Mouse (Mus musculus) intestine, embryonic 14.5 days (tissue): ENCODE measurements around the gene Tarbp1. TPM values are rescaled to one million over a fixed set of nuclear protein-coding genes. Genes with fewer than 3 reads are reported as not detected.
A peak's percentile ranks its signal among the peaks of the same experiment; 100 is the strongest.
"Not testable (repeated sequence)": the region's sequence is repeated elsewhere in the genome, so short reads cannot be mapped to it uniquely, and the experiment has no call there.

Experiments used
- ATAC-seq: fragments of 200-750 bp; cut with Nextera tagmentation; replicated peaks from 2 replicates; pipeline ENCODE4 v1.8.0; 2017; ENCODE audit warnings: low read depth, moderate number of reproducible peaks, moderate TSS enrichment, moderate library complexity; ENCODE audit not compliant: low FRiP score, low TSS enrichment
- DNase-seq: peaks from one replicate; pipeline ENCODE4 v3.0.0-alpha.2; 2018; ENCODE audit warnings: low spot score
- H3K27ac ChIP-seq: fragments of 300-500 bp; sonication (generic); 2 replicates; pipeline ENCODE4 v1.5.1; 2014; ENCODE audit warnings: low read depth, mild to moderate bottlenecking, control low read depth
- H3K27me3 ChIP-seq: fragments of 300-500 bp; sonication (generic); replicated peaks from 2 replicates; pipeline ENCODE4 v1.6.1; 2014; ENCODE audit warnings: low read length, control low read depth; ENCODE audit not compliant: control insufficient read depth, insufficient read depth
- H3K36me3 ChIP-seq: fragments of 300-500 bp; sonication (generic); 2 replicates; pipeline ENCODE4 v1.6.1; 2014; ENCODE audit warnings: low read length, control low read depth; ENCODE audit not compliant: control insufficient read depth, insufficient read depth
- H3K4me1 ChIP-seq: fragments of 300-500 bp; sonication (generic); replicated peaks from 2 replicates; pipeline ENCODE4 v1.6.1; 2014; ENCODE audit warnings: low read length, control low read depth, mixed read lengths; ENCODE audit not compliant: control insufficient read depth, insufficient read depth
- H3K4me2 ChIP-seq: fragments of 300-500 bp; sonication (generic); 2 replicates; pipeline ENCODE4 v1.6.1; 2014; ENCODE audit warnings: low read length
- H3K4me3 ChIP-seq: fragments of 300-500 bp; sonication (generic); 2 replicates; pipeline ENCODE4 v1.5.1; 2014; ENCODE audit warnings: low read depth, low read length, control low read depth, mixed read lengths
- H3K9ac ChIP-seq: fragments of 300-500 bp; sonication (generic); 2 replicates; pipeline ENCODE4 v1.6.1; 2014; ENCODE audit warnings: mild to moderate bottlenecking, low read length
- H3K9me3 ChIP-seq: fragments of 300-500 bp; sonication (generic); 2 replicates; pipeline ENCODE4 v1.6.1; 2016; ENCODE audit warnings: low read length, control low read depth; ENCODE audit not compliant: control insufficient read depth
- WGBS: fragments of 180-500 bp; shearing (Covaris S2); extraction: QIAGEN DNeasy Blood & Tissue Kit; methylation state at CpG from one replicate; pipeline ENCODE4 v1.1.7; 2014; 5-methylcytosine and 5-hydroxymethylcytosine counted together
- polyA plus RNA-seq: library from polyadenylated mRNA; unstranded; fragments of >200 nt; fragmentation: Nextera tagmentation; extraction: Ambion mirVana; gene quantifications from 2 replicates; pipeline ENCODE4 v1.2.1, GENCODE M21; 2014

Gene Tarbp1
- polyA plus RNA-seq, 1 experiment from 2014 or later = 6.3 TPM

- Histone ChIP-seq H3K4me2 (no peak overlapping the region), H3K27ac (no peak overlapping the region), H3K9me3 (no peaks in the 10 kb centered on the region), H3K4me1 (no peaks in the 10 kb centered on the region), H3K4me3 (no peak overlapping the region), H3K27me3 (no peaks in the 10 kb centered on the region), H3K9ac (no peak overlapping the region), H3K36me3 (peaks cover 72% of the 10 kb centered on the region)
- no peak for ATAC-seq
- 79% methylated on average over 7 of the region's 7 CpGs for WGBS
- DNase-seq = no peak
These were observed 41.0 kb downstream of the Tarbp1 start for GRCm38 (mm10) chr8:126433827-126434226.

GRCm38 (mm10) chr8:126429635-126430034, 45.2 kb downstream of the Tarbp1 start:
- DNase-seq (no peak), ATAC-seq (no peak)
- Histone ChIP-seq H3K9me3 (no peaks in the 10 kb centered on the region), H3K27ac (no peak overlapping the region), H3K4me3 (no peak overlapping the region), H3K36me3 (peaks cover 83% of the 10 kb centered on the region), H3K4me1 (no peaks in the 10 kb centered on the region), H3K9ac (no peak overlapping the region), H3K27me3 (no peaks in the 10 kb centered on the region), H3K4me2 (no peak overlapping the region)
- 97% methylated on average over 5 of the region's 5 CpGs for WGBS

DNA sequence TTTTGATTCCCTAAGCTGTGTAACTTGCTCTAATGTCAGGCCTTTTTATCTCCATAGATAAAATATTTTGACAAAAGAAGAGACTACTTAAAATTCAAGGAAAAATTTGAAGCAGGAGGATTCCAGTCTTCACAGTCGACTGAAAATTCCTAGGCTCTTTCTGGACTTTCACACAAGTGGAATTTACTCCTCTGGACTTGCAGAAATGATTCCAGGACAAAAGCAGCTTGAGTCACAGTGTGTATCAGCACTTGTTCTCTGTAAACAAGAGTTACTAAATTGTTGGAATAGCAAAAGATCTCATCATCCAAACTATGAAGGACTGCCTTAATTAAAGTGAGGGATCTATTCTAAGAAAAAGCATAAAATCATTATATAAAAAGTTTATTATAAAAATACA, 49.9 kb downstream of the Tarbp1 start:
- Histone ChIP-seq H3K9me3 (no peaks in the 10 kb centered on the region), H3K27ac (no peak overlapping the region), H3K9ac (no peak overlapping the region), H3K4me1 (peaks cover 11% of the 10 kb centered on the region), H3K36me3 (peaks cover 55% of the 10 kb centered on the region), H3K27me3 (no peaks in the 10 kb centered on the region), H3K4me3 (no peak overlapping the region), H3K4me2 (no peak overlapping the region)
- DNase-seq (no peak), ATAC-seq (no peak)
- 77% methylated on average over 1 of the region's 1 CpGs for WGBS

GRCm38 (mm10) chr8:126424163-126424562, 50.7 kb downstream of the Tarbp1 start:
- H3K4me1 ChIP-seq = peaks cover 11% of the 10 kb centered on the region
- H3K9me3 ChIP-seq = no peaks in the 10 kb centered on the region
- H3K4me3 ChIP-seq = no peak overlapping the region
- DNase-seq (no peak), ATAC-seq (no peak)
- no peak overlapping the region for H3K27ac ChIP-seq
- WGBS = 94% methylated on average over 4 of the region's 4 CpGs
- no peaks in the 10 kb centered on the region for H3K27me3 ChIP-seq
- peaks cover 48% of the 10 kb centered on the region for H3K36me3 ChIP-seq
- no peak overlapping the region for H3K4me2 ChIP-seq
- no peak overlapping the region for H3K9ac ChIP-seq

GRCm38 (mm10) chr8:126422920-126423300, 52.0 kb downstream of the Tarbp1 start:
- peak overlapping the region; percentile 89 for H3K4me2 ChIP-seq
- DNase-seq = no peak

DNA sequence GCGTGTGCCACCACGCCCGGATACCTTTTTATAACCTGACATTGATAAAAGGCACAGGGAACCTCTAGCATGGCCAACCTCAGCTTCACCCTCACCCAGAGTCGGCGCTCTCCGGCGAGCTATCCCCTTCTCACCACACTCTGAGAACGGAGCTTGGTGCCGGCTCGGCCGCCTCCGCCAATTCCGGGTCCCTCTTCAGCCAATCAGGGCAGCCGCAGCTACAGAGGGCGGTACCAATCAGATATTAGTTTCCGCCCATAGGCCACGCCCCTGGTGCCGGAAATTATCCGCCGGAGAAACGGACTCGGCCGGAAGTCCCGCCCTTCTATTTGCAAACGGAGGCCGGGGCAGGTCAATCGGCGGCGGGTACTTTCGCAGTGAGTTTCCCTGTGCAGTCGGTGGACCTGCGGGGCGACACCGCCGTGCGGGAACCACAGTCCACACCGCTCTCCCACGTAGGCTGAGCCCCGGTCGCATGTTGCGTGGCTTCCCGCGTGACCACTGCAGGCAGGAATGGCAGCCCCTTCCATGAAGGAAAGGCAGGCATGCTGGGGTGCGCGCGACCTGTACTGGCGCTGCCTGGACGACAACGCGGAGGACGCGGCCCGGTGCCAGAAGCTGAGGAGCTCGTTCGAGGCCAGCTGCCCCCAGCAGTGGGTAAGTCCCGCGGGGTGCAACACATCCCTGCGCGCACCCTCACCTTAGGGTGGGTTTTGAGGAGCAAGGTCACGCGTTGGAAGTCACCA, 52.5 kb downstream of the Tarbp1 start, which contains the start of gene Coa6:
TSS of gene Coa6 (plus strand) at position 342 of the 746 bp plus-strand sequence.
- Histone ChIP-seq H3K4me1 (peaks cover 11% of the 10 kb centered on the region), H3K36me3 (peaks cover 30% of the 10 kb centered on the region), H3K4me3 (peak within 1 kb of the TSS; percentile 95), H3K4me2 (peak within 1 kb of the TSS; percentile 89), H3K27me3 (no peaks in the 10 kb centered on the region), H3K9ac (peak within 1 kb of the TSS; percentile 76), H3K9me3 (no peaks in the 10 kb centered on the region), H3K27ac (peak within 1 kb of the TSS; percentile 43)
- peak; percentile 98 for ATAC-seq
- under 1% methylated on average over 61 of the region's 61 CpGs for WGBS
- DNase-seq = peak; percentile 99

More at GRCm38 (mm10) chr8:126422920-126423300, 52.0 kb downstream of the Tarbp1 start:
- Histone ChIP-seq H3K4me1 (peaks cover 11% of the 10 kb centered on the region), H3K9ac (peak overlapping the region; percentile 76), H3K27ac (peak overlapping the region; percentile 43), H3K27me3 (no peaks in the 10 kb centered on the region), H3K36me3 (peaks cover 36% of the 10 kb centered on the region), H3K9me3 (no peaks in the 10 kb centered on the region), H3K4me3 (peak overlapping the region; percentile 95)
- 7% methylated on average over 9 of the region's 9 CpGs for WGBS
- peak; percentile 65 for ATAC-seq

GRCm38 (mm10) chr8:126420834-126421233, 54.0 kb downstream of the Tarbp1 start:
- Histone ChIP-seq H3K27me3 (no peaks in the 10 kb centered on the region), H3K4me3 (no peak overlapping the region), H3K4me1 (peaks cover 11% of the 10 kb centered on the region), H3K9me3 (no peaks in the 10 kb centered on the region), H3K4me2 (no peak overlapping the region), H3K27ac (no peak overlapping the region), H3K36me3 (peaks cover 15% of the 10 kb centered on the region), H3K9ac (no peak overlapping the region)
- 83% methylated on average over 3 of the region's 3 CpGs for WGBS
- ATAC-seq = no peak
- no peak for DNase-seq

DNA sequence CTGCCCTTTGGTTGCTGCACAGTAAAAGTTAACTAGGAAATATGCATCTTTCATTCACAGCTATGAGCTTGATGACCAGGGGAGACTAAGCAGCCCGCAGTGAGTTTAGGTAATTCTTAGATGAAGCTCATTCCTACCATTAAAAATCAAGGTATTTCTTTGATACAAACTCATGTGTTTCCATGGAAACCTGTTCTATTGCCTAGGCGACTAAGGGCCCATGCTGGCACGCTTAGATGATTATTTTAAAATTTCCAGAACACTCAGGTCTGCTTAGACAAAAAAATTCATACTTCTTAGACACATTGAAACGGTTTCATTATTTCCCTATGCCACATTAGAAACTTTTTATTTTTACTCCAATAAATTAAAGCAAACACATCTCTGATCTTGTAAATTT, 69.8 kb downstream of the Tarbp1 start:
- no peak for DNase-seq
- Histone ChIP-seq H3K9me3 (no peaks in the 10 kb centered on the region), H3K9ac (no peak overlapping the region), H3K27me3 (no peaks in the 10 kb centered on the region), H3K4me3 (no peak overlapping the region), H3K4me1 (no peaks in the 10 kb centered on the region), H3K27ac (no peak overlapping the region), H3K4me2 (no peak overlapping the region), H3K36me3 (no peaks in the 10 kb centered on the region)
- WGBS = 70% methylated on average over 4 of the region's 4 CpGs
- ATAC-seq = no peak

GRCm38 (mm10) chr8:126404550-126404949, 70.3 kb downstream of the Tarbp1 start:
- DNase-seq = peak; percentile 63
- not testable (repeated sequence) for H3K27ac ChIP-seq, H3K9ac ChIP-seq, H3K27me3 ChIP-seq, ATAC-seq, H3K36me3 ChIP-seq, H3K4me3 ChIP-seq, H3K9me3 ChIP-seq, H3K4me1 ChIP-seq, H3K4me2 ChIP-seq
